Mouse (Mus musculus): ENCODE results near the gene Notch2. TPM values are rescaled to one million over a fixed set of nuclear protein-coding genes. Genes with fewer than 3 reads are reported as not detected.

The Notch2 gene
- polyA plus RNA-seq, 1 experiment = 6.2 TPM

GRCm38 (mm10) chr3:98096981-98097380 is 83.7 kb downstream of the Notch2 start:
- H3K4me3 ChIP-seq (ENCODE audit: insufficient read depth, low read length) = no peak overlapping the region
- no peak overlapping the region for H3K27ac ChIP-seq (ENCODE audit: insufficient read depth, low read length)
- no peak for TF ChIP-seq CTCF (IDR thresholded peaks at IDR 0.05; ENCODE audit: extremely low read depth, insufficient read depth, low read length)
- H3K4me1 ChIP-seq (ENCODE audit: control insufficient read depth, insufficient read depth, low read length) = no peaks in the 10 kb centered on the region

GRCm38 (mm10) chr3:98098676-98099075 is 85.3 kb downstream of the Notch2 start:
- H3K27ac ChIP-seq (ENCODE audit: insufficient read depth, low read length) = no peak overlapping the region
- H3K4me3 ChIP-seq (ENCODE audit: insufficient read depth, low read length) = no peak overlapping the region
- H3K4me1 ChIP-seq (ENCODE audit: control insufficient read depth, insufficient read depth, low read length) = no peaks in the 10 kb centered on the region
- no peak for TF ChIP-seq CTCF (IDR thresholded peaks at IDR 0.05; ENCODE audit: extremely low read depth, insufficient read depth, low read length)

- H3K4me1 ChIP-seq (ENCODE audit: control insufficient read depth, insufficient read depth, low read length) = no peaks in the 10 kb centered on the region
- TF ChIP-seq CTCF (IDR thresholded peaks at IDR 0.05; ENCODE audit: extremely low read depth, insufficient read depth, low read length) (peak; percentile 21), POLR2A (IDR thresholded peaks at IDR 0.05; ENCODE audit: extremely low read depth, insufficient read depth, low read length) (no peak)
- no peak overlapping the region for H3K4me3 ChIP-seq (ENCODE audit: insufficient read depth, low read length)
- H3K27ac ChIP-seq (ENCODE audit: insufficient read depth, low read length) = no peak overlapping the region
These were observed 86.0 kb downstream of the Notch2 start for GRCm38 (mm10) chr3:98099287-98099686.

GRCm38 (mm10) chr3:98101541-98101940 is 88.2 kb downstream of the Notch2 start:
- Histone ChIP-seq H3K4me3 (ENCODE audit: insufficient read depth, low read length) (no peak overlapping the region), H3K4me1 (ENCODE audit: control insufficient read depth, insufficient read depth, low read length) (no peaks in the 10 kb centered on the region), H3K27ac (ENCODE audit: insufficient read depth, low read length) (no peak overlapping the region)
- TF ChIP-seq CTCF (IDR thresholded peaks at IDR 0.05; ENCODE audit: extremely low read depth, insufficient read depth, low read length) (no peak), POLR2A (IDR thresholded peaks at IDR 0.05; ENCODE audit: extremely low read depth, insufficient read depth, low read length) (no peak)

DNA sequence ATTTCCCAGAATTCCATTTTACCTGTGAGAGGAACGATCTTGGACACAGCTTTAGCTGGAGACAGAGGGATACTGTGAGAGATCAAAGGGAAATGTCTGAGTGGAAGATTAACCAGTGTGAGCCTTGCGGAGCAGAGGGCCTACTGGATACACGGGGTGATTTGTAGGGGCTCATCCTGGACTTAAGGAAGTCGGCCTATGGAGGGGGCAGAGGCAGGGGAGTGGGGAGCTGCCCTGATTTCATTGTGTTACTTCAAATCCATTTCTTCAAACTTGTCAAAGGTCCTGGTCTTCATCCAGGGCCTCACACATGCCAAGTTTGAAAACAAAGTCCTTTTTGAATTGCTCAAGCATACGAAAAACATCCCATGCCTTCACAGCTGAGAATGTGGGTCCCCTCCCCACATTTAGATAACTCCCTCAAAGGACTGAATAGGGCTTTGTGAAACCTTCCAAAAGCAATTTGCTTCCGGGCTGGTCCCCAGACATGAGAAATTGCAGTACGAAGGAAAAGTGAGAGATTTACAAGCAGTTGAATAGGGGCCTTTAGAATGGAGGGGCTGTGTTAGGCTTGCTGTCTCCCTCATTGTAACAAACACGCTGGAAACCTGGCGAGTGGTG is 91.6 kb downstream of the Notch2 start:
- Histone ChIP-seq H3K27ac (ENCODE audit: insufficient read depth, low read length) (no peak overlapping the region), H3K4me1 (ENCODE audit: control insufficient read depth, insufficient read depth, low read length) (no peaks in the 10 kb centered on the region)
- TF ChIP-seq CTCF (IDR thresholded peaks at IDR 0.05; ENCODE audit: extremely low read depth, insufficient read depth, low read length) (no peak), POLR2A (IDR thresholded peaks at IDR 0.05; ENCODE audit: extremely low read depth, insufficient read depth, low read length) (no peak)

GRCm38 (mm10) chr3:98105496-98105895 is 92.2 kb downstream of the Notch2 start:
- Histone ChIP-seq H3K27ac (ENCODE audit: insufficient read depth, low read length) (no peak overlapping the region), H3K4me3 (ENCODE audit: insufficient read depth, low read length) (no peak overlapping the region), H3K4me1 (ENCODE audit: control insufficient read depth, insufficient read depth, low read length) (no peaks in the 10 kb centered on the region)
- TF ChIP-seq POLR2A (IDR thresholded peaks at IDR 0.05; ENCODE audit: extremely low read depth, insufficient read depth, low read length) (no peak), CTCF (IDR thresholded peaks at IDR 0.05; ENCODE audit: extremely low read depth, insufficient read depth, low read length) (no peak)

More for the DNA sequence above, 91.6 kb downstream of the Notch2 start:
- no peak overlapping the region for H3K4me3 ChIP-seq (ENCODE audit: insufficient read depth, low read length)

- H3K4me1 ChIP-seq (ENCODE audit: control insufficient read depth, insufficient read depth, low read length) = no peaks in the 10 kb centered on the region
- no peak overlapping the region for H3K27ac ChIP-seq (ENCODE audit: insufficient read depth, low read length)
- no peak overlapping the region for H3K4me3 ChIP-seq (ENCODE audit: insufficient read depth, low read length)
- TF ChIP-seq POLR2A (IDR thresholded peaks at IDR 0.05; ENCODE audit: extremely low read depth, insufficient read depth, low read length) = no peak
- no peak for TF ChIP-seq CTCF (IDR thresholded peaks at IDR 0.05; ENCODE audit: extremely low read depth, insufficient read depth, low read length)
These were observed 92.8 kb downstream of the Notch2 start for GRCm38 (mm10) chr3:98106115-98106514.

DNA sequence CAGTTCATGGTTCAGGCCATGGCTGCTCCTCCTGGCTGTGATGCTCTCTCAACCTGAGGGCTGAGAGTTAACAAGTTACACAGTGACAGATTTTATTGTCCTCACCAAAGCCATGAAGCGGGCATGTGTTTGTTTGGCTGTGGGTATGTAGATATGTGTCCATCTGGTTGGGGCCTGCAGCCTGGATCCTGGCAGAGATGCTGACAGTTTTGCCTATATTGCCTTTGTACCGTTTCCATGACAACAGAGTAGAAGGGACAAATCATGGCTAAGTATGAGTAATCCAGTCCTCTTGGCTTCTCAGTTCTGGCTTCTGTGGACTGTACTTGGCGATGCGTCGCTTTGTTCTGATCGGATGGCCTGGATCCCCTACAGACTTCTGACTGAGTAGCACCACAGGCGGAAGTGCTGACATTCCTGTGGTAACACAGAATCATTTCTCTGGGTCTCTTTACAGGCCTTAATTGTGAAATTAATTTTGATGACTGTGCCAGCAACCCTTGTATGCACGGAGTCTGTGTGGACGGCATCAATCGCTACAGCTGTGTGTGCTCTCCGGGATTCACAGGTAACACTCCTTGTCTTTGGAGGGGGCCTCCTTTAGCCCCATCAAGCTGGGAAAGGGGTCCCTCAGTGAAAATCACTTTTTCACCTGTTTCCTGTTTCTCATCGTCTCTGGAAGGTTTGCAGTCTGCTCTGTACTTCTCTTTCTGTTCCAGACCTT is 93.4 kb downstream of the Notch2 start:
- no peak overlapping the region for H3K27ac ChIP-seq (ENCODE audit: insufficient read depth, low read length)
- no peaks in the 10 kb centered on the region for H3K4me1 ChIP-seq (ENCODE audit: control insufficient read depth, insufficient read depth, low read length)
- H3K4me3 ChIP-seq (ENCODE audit: insufficient read depth, low read length) = no peak overlapping the region
- no peak for TF ChIP-seq CTCF (IDR thresholded peaks at IDR 0.05; ENCODE audit: extremely low read depth, insufficient read depth, low read length)
- no peak for TF ChIP-seq POLR2A (IDR thresholded peaks at IDR 0.05; ENCODE audit: extremely low read depth, insufficient read depth, low read length)

DNA sequence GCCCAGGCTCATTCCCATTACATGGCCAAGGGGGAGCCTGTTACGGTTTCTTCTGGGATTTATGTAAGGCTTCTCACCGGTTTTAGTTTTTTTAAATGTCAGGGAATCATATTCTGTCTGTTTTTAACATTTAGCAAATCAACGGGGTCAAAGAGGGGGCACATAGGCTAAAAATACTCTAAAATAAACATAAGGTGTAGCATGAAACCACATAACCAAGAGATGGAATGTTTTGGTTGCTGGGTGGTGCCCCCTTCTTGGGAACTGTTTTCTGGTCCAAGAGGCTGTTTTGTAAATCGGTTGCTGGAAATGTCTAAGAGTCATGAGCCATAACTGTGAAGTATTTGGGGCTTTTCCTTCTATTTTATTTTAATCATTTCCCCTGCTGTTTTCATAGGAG is 95.1 kb downstream of the Notch2 start:
- Histone ChIP-seq H3K4me1 (ENCODE audit: control insufficient read depth, insufficient read depth, low read length) (no peaks in the 10 kb centered on the region), H3K4me3 (ENCODE audit: insufficient read depth, low read length) (no peak overlapping the region), H3K27ac (ENCODE audit: insufficient read depth, low read length) (no peak overlapping the region)
- TF ChIP-seq POLR2A (IDR thresholded peaks at IDR 0.05; ENCODE audit: extremely low read depth, insufficient read depth, low read length) = no peak
- no peak for TF ChIP-seq CTCF (IDR thresholded peaks at IDR 0.05; ENCODE audit: extremely low read depth, insufficient read depth, low read length)

DNA sequence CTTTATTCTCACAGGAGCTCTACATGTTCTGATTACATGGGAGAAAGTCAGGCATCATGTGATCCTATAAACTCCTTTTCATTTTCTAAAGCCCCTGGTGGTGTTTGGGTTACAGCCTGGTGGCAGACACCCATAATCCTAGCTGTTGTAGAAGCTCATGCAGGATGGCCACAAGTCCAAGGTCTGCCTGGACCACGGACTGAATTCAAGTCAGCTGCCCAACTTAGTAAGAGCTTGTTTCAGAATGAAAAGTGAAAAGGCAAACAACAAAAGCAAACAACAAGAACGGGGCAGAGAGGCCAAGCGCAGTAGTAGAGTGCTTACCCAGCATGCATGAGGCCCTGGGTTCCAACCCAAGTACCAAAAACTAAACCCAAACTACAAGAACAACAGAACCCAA is 95.5 kb downstream of the Notch2 start:
- no peak overlapping the region for H3K4me3 ChIP-seq (ENCODE audit: insufficient read depth, low read length)
- TF ChIP-seq CTCF (IDR thresholded peaks at IDR 0.05; ENCODE audit: extremely low read depth, insufficient read depth, low read length) (no peak), POLR2A (IDR thresholded peaks at IDR 0.05; ENCODE audit: extremely low read depth, insufficient read depth, low read length) (no peak)

More for the DNA sequence above, 95.5 kb downstream of the Notch2 start:
- Histone ChIP-seq H3K27ac (ENCODE audit: insufficient read depth, low read length) (no peak overlapping the region), H3K4me1 (ENCODE audit: control insufficient read depth, insufficient read depth, low read length) (no peaks in the 10 kb centered on the region)

Measured in cortical plate, adult 2 months (tissue).